Mouse (Mus musculus) lung, postnatal 25 days (tissue): Measurements from ENCODE around the gene Kif26b.

ENCODE experiments used
- DNase-seq: peaks from one replicate; pipeline ENCODE4 v3.0.0; 2022; ENCODE audit warnings: low spot score

Kif26b gene

GRCm38 (mm10) chr1:178540247-178540646, 11.3 kb downstream of the Kif26b start:
- DNase-seq, result no peak

GRCm38 (mm10) chr1:178542415-178542814, 13.5 kb downstream of the Kif26b start:
- no peak for DNase-seq

- DNase-seq, result no peak
Measured at GRCm38 (mm10) chr1:178542990-178543944, 14.3 kb downstream of the Kif26b start.

- no peak for DNase-seq
Measured at GRCm38 (mm10) chr1:178544585-178544984, 15.7 kb downstream of the Kif26b start.

- no peak for DNase-seq
Measured at GRCm38 (mm10) chr1:178549576-178549975, 20.7 kb downstream of the Kif26b start.

- DNase-seq, result no peak
Measured at GRCm38 (mm10) chr1:178550477-178551047, 21.6 kb downstream of the Kif26b start.

GRCm38 (mm10) chr1:178552278-178552897, 23.5 kb downstream of the Kif26b start:
- DNase-seq, result no peak

- no peak for DNase-seq
Measured at GRCm38 (mm10) chr1:178552898-178553284, 24.0 kb downstream of the Kif26b start.

GRCm38 (mm10) chr1:178556226-178556625, 27.3 kb downstream of the Kif26b start:
- DNase-seq, result no peak

GRCm38 (mm10) chr1:178560043-178560442, 31.1 kb downstream of the Kif26b start:
- no peak for DNase-seq

GRCm38 (mm10) chr1:178563834-178564233, 34.9 kb downstream of the Kif26b start:
- DNase-seq, result no peak

- no peak for DNase-seq
Measured at GRCm38 (mm10) chr1:178564800-178565199, 35.9 kb downstream of the Kif26b start.

- DNase-seq, result no peak
Measured at GRCm38 (mm10) chr1:178568551-178569545, 39.9 kb downstream of the Kif26b start.

GRCm38 (mm10) chr1:178571009-178571408, 42.1 kb downstream of the Kif26b start:
- no peak for DNase-seq

GRCm38 (mm10) chr1:178571885-178572444, 43.0 kb downstream of the Kif26b start:
- no peak for DNase-seq

GRCm38 (mm10) chr1:178573406-178574032, 44.6 kb downstream of the Kif26b start:
- DNase-seq, result no peak

GRCm38 (mm10) chr1:178575706-178576105, 46.8 kb downstream of the Kif26b start:
- DNase-seq, result no peak

- DNase-seq, result no peak
Measured at GRCm38 (mm10) chr1:178576926-178577325, 48.0 kb downstream of the Kif26b start.

GRCm38 (mm10) chr1:178585366-178586020, 56.6 kb downstream of the Kif26b start:
- DNase-seq, result no peak
